Mouse (Mus musculus): Measurements from ENCODE around the gene Apol11b.
"Not testable (repeated sequence)": the region's sequence is repeated elsewhere in the genome, so short reads cannot be mapped to it uniquely, and the experiment has no call there.

Gene Apol11b

DNA sequence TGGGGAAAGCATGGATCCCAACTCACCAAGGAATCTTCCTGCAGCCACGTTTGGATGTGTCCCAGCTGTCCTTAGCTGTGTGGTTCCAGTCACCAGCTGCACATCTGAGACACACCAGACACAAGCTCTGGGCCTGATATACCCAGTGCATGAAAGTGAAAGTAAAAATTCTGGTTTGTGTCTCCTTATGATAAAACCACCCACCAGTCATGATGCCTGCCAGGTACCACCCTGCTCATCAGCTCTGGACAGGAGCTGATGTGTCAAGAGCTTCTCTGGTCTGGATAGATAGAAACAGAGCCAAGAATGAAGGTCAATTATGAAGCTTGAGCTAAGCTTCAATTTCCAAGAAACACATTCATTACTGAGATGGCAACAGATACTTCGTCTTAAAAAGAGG lies at the start of gene Apol11b:
TSS of gene Apol11b (minus strand) at position 111 of the 400 bp plus-strand sequence.
- DNase-seq (ENCODE audit: low read depth, low spot score) = not testable (repeated sequence)

DNA sequence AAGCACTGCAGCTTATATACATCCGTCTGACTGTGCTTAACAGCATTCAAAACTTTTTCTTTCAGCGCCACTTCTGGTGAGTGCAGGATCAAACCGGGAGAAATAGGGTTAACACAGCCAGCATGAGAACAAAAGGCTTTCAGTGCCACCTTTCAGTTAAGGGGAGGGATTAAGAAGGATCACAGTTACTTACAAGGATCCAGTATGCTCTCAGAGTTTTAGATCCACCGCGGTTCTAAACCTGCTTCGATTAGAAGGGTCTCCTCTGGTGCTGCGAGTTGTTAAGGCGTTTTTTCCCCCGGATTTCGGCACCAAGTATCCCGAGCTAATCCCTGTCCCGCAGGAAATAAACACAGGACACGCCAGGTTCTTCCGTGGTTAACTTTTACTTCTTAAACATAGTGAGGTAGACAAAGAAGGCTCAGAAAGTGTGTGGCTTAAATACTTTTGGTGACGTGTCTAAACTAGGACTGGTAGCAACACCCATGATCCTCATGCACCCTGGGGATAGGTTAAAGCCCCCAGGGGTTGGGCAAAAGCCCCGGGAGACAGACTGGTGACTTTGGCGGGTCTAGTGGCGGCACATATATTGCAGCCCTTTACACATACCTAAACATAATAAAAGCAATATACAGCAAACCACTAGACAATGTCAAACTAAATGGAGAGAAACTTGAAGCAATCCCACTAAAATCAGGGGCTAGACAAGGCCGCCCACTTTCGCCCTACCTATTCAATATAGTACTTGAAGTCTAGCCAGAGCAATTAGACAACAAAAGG lies 48.6 kb upstream of the Apol11b start:
- not testable (repeated sequence) for DNase-seq (ENCODE audit: low read depth, low spot score)

GRCm38 (mm10) chr15:77683944-77684343 lies 40.9 kb upstream of the Apol11b start:
- DNase-seq (ENCODE audit: low read depth, low spot score) = peak; percentile 3

GRCm38 (mm10) chr15:77674081-77674480 lies 31.0 kb upstream of the Apol11b start:
- not testable (repeated sequence) for DNase-seq (ENCODE audit: low read depth, low spot score)

DNA sequence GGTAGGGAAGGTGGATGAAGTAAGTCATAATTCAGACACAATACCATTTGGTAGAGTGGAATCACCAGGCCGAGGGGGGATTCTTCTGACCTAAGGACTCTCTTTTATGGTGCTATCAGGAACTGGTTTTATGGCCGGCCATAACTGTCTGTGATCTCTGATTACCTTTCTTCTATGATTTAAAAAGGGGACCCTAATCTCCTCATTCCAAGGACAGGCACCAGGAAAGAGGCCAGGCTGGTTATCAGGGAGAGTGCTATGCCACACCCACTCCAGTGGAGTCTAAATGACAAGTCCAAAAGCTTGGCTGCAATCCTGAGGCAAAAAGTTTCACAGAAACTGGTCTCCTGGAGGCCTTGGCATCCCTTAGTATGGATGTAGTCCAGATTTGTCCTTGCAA lies 18.8 kb upstream of the Apol11b start:
- DNase-seq (ENCODE audit: low read depth, low spot score) = not testable (repeated sequence)

GRCm38 (mm10) chr15:77659773-77660172 lies 16.7 kb upstream of the Apol11b start:
- not testable (repeated sequence) for DNase-seq (ENCODE audit: low read depth, low spot score)

- not testable (repeated sequence) for DNase-seq (ENCODE audit: low read depth, low spot score)
Measured at GRCm38 (mm10) chr15:77651143-77651542, 8.1 kb upstream of the Apol11b start.

DNA sequence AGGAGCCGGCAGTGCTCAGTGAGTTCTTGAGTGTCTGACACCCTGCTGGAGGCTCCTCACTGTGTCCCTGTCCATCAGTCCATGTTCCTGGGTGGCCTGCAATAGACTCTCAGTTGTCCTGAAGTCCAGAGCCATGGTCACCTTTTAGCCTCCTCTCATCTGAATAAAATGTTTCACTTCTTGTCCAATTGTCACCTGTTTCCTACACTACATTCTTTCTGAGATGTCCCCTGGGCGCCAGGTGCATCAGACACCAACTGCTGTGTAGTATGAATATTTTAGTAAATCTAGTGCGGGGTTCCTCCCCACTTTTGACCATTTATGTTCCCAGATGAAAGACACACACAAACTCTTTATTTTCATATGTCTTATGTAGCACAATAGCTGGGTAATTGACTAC lies 13.3 kb downstream of the Apol11b start:
- DNase-seq (ENCODE audit: low read depth, low spot score) = not testable (repeated sequence)

GRCm38 (mm10) chr15:77628647-77629046 lies 14.4 kb downstream of the Apol11b start:
- not testable (repeated sequence) for DNase-seq (ENCODE audit: low read depth, low spot score)

DNA sequence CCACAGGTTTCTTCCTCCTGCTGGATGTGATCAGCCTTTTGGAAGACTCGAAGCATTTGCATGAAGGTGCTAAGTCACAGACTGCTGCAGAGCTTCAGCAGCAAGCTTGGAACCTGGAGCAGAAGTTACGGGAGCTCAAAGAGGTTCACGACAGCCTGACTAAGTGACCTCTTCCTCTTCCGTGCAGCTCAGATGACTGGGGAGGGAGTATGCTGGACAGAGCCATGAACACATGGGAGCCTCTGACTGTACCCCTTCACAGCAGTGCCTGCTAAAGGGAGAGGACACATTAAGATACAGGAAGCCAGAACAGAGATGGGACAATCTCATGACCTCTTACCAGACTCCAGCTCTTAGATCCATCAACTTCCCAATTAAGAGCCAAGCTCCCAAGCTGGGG lies 16.6 kb downstream of the Apol11b start:
- DNase-seq (ENCODE audit: low read depth, low spot score) = not testable (repeated sequence)

DNA sequence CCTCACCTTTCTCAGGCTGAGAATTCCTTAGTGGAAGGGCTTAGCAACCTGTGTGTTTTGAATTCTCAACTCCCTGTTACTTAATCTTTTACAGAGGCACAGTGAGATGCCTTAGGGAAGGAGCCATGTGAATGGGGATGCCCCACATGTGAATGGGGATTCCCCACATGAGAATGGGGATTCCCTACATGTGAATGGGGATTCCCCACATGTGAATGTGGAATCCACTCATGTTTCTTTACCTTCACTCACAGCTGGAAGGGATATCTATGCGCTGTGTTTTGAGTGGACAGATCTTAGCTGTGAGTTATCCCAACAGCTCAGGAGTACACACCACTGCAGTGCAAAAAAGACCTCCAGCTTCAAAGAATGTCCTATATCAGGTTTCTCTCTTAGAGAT lies 18.4 kb downstream of the Apol11b start:
- no peak for DNase-seq (ENCODE audit: low read depth, low spot score)

- no peak for DNase-seq (ENCODE audit: low read depth, low spot score)
Measured at GRCm38 (mm10) chr15:77606069-77606468, 37.0 kb downstream of the Apol11b start.

DNA sequence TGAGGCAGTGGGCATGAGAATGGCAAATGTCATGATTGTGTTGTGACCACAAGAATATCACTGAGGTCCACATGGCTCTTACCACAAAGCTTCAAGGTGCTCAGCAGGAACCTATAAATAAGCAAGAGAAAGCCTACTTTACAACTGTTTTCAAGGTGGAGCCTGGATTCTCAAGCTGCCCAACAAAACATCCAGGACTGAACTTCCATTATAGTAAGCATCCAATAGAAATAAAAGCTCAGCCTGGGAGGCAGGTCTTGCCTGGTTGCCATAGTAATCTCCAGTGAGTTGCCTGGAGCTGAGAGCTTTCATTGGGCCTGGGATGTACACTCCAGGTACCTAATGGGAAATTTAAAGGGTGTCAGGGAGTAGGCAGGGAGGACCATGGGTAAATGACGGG lies 44.1 kb downstream of the Apol11b start, which contains the start of gene Gm36245:
TSS of gene Gm36245 (plus strand) at position 301 of the 400 bp plus-strand sequence.
- no peak for DNase-seq (ENCODE audit: low read depth, low spot score)

DNA sequence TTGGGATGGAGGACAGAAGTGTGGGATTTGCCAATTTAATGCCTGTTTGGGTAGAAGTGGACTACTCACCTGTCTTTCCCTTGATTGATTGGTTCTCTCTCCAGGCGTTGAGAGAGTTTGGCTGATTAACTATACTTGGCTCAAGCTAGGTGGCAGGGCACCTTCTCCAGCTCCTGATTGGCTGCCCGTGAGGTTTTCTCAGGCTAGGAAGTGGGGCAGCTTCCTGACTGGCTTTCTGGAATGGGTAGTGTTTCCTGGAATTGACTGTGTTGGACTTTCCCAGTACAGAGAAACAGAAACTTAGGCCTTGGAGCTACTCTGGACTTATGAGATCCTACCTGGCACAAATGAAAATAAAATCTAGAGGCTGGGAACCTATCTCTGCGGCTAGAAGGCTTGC lies 44.7 kb downstream of the Apol11b start:
- DNase-seq (ENCODE audit: low read depth, low spot score) = no peak

DNA sequence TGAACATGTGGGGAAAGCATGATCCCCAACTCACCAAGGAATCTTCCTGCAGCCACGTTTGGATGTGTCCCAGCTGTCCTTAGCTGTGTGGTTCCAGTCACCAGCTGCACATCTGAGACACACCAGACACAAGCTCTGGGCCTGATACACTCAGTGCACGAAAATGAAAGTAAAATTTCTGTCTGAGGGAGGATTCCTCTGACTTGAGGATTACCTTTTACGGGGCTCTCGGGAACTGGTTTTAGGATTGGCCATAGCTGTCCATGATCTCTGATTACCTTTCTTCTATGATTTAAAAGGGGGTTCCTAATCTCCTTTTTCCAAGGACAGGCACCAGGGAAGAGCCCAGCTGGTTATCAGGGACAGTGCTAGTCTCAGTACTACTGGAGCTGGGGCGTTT lies 47.1 kb downstream of the Apol11b start, which contains the start of gene Apol10b:
TSS of gene Apol10b (minus strand) at position 165 of the 400 bp plus-strand sequence.
- no peak for DNase-seq (ENCODE audit: low read depth, low spot score)

GRCm38 (mm10) chr15:77593557-77593956 lies 49.5 kb downstream of the Apol11b start:
- no peak for DNase-seq (ENCODE audit: low read depth, low spot score)

DNA sequence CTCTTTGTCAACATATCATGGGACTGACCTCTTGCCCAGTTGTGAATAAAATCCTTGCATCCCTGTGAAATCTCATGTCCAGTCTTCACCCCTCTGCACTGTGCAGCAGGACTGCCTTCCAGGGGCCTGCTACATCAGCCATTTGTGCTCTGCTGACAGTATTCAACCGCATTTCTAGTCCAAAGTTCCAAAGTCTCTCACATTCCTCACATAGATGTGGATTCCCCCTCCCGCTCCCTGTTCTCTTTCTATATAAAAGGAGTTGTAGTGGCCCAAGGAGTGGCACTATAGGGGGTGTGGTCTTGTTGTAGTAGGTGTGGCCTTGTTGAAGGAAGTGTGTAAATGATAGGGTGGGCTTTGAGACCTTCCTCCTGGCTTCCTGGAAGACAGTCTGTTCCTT lies 52.2 kb downstream of the Apol11b start:
- no peak for DNase-seq (ENCODE audit: low read depth, low spot score)

DNA sequence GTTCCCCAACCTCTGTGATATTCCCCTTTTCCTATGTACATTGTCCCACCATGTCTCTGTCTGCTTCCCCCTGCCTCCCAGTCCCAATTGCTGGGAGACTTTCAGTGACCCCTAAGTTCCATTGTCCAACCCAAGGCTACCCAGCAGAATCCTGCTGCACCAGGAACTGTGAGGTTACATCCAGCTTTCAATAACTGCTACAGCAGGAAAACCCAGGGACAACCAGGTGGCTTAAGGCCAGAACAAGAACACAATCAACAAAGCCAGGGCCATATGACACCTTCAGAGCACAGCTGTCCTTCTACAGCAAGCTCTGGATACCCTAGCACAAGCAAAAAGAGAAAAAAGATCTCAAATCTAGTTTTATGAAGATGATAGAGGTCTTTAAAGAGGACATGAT lies 54.1 kb downstream of the Apol11b start:
- DNase-seq (ENCODE audit: low read depth, low spot score) = no peak

DNA sequence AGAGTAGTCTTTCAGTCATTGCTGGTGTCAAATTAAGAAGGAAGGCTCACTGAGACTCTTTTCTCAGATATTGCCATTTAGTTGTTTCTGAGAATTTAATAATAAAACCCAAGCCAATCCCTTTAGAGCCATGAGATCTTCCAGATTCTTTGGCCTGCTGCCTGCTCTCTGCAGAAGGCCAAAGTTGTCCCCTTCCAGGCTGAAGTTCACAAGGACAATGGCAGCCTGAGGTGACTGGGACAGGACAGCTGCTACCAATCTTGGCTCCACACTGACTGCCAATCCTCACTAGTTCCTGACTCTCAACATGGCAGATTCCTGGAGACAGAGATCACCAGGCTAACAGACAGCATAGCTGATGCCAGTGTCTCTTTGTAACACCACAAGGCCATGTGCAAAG lies 56.1 kb downstream of the Apol11b start:
- DNase-seq (ENCODE audit: low read depth, low spot score) = no peak

Measured in brain, adult 2 months (tissue).